Mouse (Mus musculus) left cerebral cortex, postnatal 14 days (tissue): ENCODE results near the gene Gm10722. TPM values are rescaled to one million over a fixed set of nuclear protein-coding genes. Genes with fewer than 3 reads are reported as not detected.
"Not testable (repeated sequence)": the region's sequence is repeated elsewhere in the genome, so short reads cannot be mapped to it uniquely, and the experiment has no call there.

ENCODE experiments used
- DNase-seq, 2 experiments: peaks; one replicate each; pipeline ENCODE4 v3.0.0; 2021 to 2022; ENCODE audit warnings: low spot score in 2 of 2, mixed read lengths in 1 of 2
- intact Hi-C: fragments of 180-260 bp; cut with DNase I; formaldehyde crosslinking; loops from one replicate; pipeline ENCODE4 v1.15.1; 2025
- long read RNA-seq, 2 experiments: library from polyadenylated mRNA; stranded (forward); transcript quantifications; one replicate each; pipeline ENCODE4 v2.0.0; 2021
- total RNA-seq, 2 experiments: library from RNA; stranded (reverse); gene quantifications; 2 replicates each; pipeline ENCODE4 v1.2.3; 2021

The Gm10722 gene
- not detected for total RNA-seq
- long read RNA-seq, experiment 1, result 0 reads
- long read RNA-seq, experiment 2, result 0 reads

DNA sequence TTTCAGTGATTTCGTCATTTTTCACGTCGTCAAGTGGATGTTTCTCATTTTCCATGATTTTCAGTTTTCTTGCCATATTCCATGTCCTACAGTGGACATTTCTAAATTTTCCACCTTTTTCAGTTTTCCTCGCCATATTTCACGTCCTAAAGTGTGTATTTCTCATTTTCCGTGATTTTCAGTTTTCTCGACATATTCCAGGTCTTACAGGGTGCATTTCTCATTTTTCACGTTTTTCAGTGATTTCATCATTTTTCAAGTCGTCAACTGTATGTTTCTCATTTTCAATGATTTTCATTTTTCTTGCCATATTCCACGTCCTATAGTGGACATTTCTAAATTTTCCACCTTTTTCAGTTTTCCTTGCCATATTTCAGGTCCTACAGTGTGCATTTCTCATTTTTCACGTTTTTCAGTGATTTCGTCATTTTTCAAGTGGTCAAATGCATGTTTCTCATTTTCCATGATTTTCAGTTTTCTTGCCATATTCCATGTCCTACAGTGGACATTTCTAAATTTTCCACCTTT, at the start of gene Gm10722:
TSS of gene Gm10722 (plus strand) at position 478 of the 528 bp plus-strand sequence.
- peak in 1 of 2 experiments; percentile 8 for DNase-seq
- intact Hi-C loops, result not testable (repeated sequence)

DNA sequence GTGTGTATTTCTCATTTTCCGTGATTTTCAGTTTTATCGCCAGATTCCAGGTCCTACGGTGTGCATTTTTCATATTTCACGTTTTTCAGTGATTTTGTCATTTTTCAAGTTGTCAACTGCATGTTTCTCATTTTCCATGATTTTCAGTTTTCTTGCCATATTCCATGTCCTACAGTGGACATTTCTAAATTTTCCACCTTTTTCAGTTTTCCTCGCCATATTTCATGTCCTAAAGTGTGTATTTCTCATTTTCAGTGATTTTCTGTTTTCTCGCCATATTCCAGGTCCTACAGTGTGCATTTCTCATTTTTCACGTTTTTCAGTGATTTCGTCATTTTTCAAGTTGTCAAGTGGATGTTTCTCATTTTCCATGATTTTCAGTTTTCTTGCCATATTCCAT, 284 bp downstream of the Gm10722 start:
- peak; percentile 2 to 51 for DNase-seq
- intact Hi-C loops, result not testable (repeated sequence)

DNA sequence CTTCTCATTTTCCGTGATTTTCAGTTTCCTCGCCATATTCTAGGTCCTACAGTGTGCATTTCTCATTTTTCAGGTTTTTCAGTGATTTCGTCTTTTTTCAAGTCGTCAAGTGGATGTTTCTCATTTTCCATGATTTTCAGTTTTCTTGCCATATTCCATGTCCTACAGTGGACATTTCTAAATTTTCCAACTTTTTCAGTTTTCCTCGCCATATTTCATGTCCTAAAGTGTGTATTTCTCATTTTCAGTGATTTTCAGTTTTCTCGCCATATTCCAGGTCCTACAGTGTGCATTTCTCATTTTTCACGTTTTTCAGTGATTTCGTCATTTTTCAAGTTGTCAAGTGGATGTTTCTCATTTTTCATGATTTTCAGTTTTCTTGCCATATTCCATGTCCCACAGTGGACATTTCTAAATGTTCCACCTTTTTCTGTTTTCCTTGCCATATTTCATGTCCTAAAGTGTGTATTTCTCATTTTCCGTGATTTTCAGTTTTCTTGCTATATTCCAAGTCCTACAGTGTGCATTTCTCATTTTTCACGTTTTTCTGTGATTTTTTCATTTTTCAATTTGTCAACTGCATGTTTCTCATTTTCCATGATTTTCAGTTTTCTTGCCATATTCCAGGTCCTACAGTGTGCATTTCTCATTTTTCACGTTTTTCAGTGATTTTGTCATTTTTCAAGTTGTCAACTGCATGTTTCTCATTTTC, 1.4 kb downstream of the Gm10722 start:
- peak; percentile 100 for DNase-seq
- intact Hi-C loops, result not testable (repeated sequence)

DNA sequence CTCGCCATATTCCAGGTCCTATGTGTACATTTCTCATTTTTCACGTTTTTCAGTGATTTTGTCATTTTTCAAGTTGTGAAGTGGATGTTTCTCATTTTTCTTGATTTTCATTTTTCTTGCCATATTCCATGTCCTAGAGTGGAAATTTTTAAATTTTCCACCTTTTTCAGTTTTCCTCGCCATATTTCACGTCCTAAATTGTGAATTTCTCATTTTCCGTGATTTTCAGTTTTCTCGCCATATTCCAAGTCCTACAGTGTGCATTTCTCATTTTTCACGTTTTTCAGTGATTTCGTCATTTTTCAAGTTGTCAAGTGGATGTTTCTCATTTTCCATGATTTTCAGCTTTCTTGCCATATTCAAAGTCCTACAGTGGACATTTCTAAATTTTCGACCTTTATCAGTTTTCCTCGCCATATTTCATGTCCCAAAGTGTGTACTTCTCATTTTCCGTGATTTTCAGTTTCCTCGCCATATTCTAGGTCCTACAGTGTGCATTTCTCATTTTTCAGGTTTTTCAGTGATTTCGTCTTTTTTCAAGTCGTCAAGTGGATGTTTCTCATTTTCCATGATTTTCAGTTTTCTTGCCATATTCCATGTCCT, 2.2 kb downstream of the Gm10722 start, which contains the start of gene Gm11168:
TSS of gene Gm11168 (plus strand) at position 553 of the 603 bp plus-strand sequence.
- DNase-seq, intact Hi-C loops: not testable (repeated sequence)

DNA sequence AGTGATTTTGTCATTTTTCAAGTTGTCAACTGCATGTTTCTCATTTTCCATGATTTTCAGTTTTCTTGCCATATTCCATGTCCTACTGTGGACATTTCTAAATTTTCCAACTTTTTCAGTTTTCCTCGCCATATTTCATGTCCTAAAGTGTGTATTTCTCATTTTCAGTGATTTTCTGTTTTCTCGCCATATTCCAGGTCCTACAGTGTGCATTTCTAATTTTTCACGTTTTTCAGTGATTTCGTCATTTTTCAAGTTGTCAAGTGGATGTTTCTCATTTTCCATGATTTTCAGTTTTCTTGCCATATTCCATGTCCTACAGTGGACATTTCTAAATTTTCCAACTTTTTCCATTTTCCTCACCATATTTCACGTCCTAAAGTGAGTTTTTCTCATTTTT, 5.5 kb downstream of the Gm10722 start:
- intact Hi-C loops, DNase-seq: not testable (repeated sequence)

DNA sequence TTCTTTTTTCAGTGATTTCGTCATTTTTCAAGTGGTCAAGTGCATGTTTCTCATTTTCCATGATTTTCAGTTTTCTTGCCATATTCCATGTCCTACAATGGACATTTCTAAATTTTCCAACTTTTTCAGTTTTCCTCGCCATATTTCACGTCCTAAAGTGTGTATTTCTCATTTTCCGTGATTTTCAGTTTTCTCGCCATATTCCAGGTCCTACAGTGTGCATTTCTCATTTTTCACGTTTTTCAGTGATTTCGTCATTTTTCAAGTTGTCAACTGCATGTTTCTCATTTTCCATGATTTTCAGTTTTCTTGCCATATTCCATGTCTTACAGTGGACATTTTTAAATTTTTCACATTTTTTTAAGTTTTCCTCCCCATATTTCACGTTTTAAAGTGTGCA, 5.9 kb downstream of the Gm10722 start:
- peak; percentile 91 to 98 for DNase-seq
- intact Hi-C loops, result not testable (repeated sequence)

DNA sequence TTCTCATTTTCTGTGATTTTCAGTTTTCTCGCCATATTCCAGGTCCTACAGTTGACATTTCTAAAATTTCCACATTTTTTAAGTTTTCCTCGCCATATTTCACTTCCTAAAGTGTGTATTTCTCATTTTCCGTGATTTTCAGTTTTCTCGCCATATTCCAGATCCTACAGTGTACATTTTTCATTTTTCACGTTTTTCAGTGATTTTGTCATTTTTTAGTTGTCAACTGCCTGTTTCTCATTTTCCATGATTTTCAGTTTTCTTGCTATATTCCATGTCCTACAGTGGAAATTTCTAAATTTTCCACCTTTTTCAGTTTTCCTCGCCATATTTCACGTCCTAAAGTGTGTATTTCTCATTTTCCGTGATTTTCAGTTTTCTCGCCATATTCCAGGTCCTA, 6.5 kb downstream of the Gm10722 start:
- DNase-seq, intact Hi-C loops: not testable (repeated sequence)

DNA sequence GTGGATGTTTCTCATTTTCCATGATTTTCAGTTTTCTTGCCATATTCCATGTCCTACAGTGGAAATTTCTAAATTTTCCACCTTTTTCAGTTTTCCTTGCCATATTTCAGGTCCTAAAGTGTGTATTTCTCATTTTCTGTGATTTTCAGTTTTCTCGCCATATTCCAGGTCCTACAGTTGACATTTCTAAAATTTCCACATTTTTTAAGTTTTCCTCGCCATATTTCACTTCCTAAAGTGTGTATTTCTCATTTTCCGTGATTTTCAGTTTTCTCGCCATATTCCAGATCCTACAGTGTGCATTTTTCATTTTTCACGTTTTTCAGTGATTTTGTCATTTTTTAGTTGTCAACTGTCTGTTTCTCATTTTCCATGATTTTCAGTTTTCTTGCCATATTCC, 8.6 kb downstream of the Gm10722 start:
- intact Hi-C loops, result not testable (repeated sequence)

DNA sequence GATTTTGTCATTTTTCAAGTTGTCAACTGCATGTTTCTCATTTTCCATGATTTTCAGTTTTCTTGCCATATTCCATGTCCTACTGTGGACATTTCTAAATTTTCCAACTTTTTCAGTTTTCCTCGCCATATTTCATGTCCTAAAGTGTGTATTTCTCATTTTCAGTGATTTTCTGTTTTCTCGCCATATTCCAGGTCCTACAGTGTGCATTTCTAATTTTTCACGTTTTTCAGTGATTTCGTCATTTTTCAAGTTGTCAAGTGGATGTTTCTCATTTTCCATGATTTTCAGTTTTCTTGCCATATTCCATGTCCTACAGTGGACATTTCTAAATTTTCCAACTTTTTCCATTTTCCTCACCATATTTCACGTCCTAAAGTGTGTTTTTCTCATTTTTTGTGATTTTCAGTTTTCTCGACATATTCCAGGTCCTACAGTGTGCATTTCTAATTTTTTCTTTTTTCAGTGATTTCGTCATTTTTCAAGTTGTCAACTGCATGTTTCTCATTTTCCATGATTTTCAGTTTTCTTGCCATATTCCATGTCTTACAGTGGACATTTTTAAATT, 11.4 kb downstream of the Gm10722 start:
- DNase-seq, intact Hi-C loops: not testable (repeated sequence)

More for the DNA sequence above, 8.6 kb downstream of the Gm10722 start:
- not testable (repeated sequence) for DNase-seq

DNA sequence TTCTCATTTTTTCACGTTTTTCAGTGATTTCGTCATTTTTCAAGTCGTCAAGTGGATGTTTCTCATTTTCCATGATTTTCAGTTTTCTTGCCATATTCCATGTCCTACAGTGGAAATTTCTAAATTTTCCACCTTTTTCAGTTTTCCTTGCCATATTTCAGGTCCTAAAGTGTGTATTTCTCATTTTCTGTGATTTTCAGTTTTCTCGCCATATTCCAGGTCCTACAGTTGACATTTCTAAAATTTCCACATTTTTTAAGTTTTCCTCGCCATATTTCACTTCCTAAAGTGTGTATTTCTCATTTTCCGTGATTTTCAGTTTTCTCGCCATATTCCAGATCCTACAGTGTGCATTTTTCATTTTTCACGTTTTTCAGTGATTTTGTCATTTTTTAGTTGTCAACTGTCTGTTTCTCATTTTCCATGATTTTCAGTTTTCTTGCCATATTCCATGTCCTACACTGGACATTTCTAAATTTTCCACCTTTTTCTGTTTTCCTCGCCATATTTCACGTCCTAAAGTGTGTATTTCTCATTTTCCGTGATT, 12.1 kb downstream of the Gm10722 start, which contains the start of gene Gm10721:
TSS of gene Gm10721 (plus strand) at position 408 of the 547 bp plus-strand sequence.
- DNase-seq, intact Hi-C loops: not testable (repeated sequence)

DNA sequence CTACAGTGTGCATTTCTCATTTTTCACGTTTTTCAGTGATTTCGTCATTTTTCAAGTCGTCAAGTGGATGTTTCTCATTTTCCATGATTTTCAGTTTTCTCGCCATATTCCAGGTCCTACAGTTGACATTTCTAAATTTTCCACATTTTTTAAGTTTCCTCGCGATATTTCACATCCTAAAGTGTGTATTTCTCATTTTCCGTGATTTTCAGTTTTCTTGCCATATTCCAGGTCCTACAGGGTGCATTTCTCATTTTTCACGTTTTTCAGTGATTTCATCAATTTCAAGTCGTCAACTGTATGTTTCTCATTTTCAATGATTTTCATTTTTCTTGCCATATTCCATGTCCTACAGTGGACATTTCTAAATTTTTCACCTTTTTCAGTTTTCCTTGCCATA, 14.6 kb downstream of the Gm10722 start, which contains the start of gene Gm10720:
TSS of gene Gm10720 (plus strand) at position 301 of the 400 bp plus-strand sequence.
- intact Hi-C loops, DNase-seq: not testable (repeated sequence)

DNA sequence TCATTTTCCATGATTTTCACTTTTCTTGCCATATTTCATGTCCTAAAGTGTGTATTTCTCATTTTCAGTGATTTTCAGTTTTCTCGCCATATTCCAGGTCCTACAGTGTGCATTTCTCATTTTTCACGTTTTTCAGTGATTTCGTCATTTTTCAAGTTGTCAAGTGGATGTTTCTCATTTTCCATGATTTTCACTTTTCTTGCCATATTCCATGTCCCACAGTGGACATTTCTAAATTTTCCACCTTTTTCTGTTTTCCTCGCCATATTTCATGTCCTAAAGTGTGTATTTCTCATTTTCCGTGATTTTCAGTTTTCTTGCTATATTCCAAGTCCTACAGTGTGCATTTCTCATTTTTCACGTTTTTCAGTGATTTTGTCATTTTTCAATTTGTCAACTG, 15.2 kb downstream of the Gm10722 start:
- peak in 1 of 2 experiments; percentile 6 for DNase-seq
- intact Hi-C loops, result not testable (repeated sequence)

DNA sequence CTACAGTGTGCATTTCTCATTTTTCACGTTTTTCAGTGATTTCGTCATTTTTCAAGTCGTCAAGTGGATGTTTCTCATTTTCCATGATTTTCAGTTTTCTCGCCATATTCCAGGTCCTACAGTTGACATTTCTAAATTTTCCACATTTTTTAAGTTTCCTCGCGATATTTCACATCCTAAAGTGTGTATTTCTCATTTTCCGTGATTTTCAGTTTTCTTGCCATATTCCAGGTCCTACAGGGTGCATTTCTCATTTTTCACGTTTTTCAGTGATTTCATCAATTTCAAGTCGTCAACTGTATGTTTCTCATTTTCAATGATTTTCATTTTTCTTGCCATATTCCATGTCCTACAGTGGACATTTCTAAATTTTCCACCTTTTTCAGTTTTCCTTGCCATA, 16.4 kb downstream of the Gm10722 start, which contains the start of gene Gm10719:
TSS of gene Gm10719 (plus strand) at position 301 of the 400 bp plus-strand sequence.
- DNase-seq, intact Hi-C loops: not testable (repeated sequence)

DNA sequence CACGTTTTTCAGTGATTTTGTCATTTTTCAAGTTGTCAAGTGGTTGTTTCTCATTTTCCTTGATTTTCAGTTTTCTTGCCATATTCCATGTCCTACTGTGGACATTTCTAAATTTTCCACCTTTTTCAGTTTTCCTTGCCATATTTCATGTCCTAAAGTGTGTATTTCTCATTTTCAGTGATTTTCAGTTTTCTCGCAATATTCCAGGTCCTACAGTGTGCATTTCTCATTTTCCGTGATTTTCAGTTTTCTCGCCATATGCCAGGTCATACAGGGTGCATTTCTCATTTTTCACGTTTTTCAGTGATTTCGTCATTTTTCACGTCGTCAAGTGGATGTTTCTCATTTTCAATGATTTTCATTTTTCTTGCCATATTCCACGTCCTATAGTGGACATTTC, 18.2 kb downstream of the Gm10722 start:
- peak; percentile 13 to 90 for DNase-seq
- intact Hi-C loops, result not testable (repeated sequence)

DNA sequence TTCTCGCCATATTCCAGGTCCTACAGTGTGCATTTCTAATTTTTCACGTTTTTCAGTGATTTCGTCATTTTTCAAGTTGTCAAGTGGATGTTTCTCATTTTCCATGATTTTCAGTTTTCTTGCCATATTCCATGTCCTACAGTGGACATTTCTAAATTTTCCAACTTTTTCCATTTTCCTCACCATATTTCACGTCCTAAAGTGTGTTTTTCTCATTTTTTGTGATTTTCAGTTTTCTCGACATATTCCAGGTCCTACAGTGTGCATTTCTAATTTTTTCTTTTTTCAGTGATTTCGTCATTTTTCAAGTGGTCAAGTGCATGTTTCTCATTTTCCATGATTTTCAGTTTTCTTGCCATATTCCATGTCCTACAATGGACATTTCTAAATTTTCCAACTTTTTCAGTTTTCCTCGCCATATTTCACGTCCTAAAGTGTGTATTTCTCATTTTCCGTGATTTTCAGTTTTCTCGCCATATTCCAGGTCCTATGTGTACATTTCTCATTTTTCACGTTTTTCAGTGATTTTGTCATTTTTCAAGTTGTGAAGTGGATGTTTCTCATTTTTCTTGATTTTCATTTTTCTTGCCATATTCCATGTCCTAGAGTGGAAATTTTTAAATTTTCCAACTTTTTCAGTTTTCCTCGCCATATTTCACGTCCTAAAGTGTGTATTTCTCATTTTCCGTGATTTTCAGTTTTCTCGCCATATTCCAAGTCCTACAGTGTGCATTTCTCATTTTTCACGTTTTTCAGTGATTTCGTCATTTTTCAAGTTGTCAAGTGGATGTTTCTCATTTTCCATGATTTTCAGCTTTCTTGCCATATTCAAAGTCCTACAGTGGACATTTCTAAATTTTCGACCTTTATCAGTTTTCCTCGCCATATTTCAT, 19.4 kb downstream of the Gm10722 start:
- DNase-seq, result peak; percentile 72 to 90
- intact Hi-C loops, result not testable (repeated sequence)

DNA sequence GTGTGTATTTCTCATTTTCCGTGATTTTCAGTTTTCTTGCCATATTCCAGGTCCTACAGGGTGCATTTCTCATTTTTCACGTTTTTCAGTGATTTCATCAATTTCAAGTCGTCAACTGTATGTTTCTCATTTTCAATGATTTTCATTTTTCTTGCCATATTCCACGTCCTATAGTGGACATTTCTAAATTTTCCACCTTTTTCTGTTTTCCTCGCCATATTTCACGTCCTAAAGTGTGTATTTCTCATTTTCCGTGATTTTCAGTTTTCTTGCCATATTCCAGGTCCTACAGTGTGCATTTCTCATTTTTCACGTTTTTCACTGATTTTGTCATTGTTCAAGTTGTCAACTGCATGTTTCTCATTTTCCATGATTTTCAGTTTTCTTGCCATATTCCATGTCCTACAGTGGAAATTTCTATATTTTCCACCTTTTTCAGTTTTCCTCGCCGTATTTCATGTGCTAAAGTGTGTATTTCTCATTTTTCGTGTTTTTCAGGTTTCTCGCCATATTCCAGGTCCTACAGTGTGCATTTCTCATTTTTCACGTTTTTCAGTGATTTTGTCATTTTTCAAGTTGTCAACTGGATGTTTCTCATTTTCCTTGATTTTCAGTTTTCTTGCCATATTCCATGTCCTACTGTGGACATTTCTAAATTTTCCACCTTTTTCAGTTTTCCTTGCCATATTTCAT, 21.7 kb downstream of the Gm10722 start:
- DNase-seq, result peak; percentile 75 to 90
- intact Hi-C loops, result not testable (repeated sequence)

DNA sequence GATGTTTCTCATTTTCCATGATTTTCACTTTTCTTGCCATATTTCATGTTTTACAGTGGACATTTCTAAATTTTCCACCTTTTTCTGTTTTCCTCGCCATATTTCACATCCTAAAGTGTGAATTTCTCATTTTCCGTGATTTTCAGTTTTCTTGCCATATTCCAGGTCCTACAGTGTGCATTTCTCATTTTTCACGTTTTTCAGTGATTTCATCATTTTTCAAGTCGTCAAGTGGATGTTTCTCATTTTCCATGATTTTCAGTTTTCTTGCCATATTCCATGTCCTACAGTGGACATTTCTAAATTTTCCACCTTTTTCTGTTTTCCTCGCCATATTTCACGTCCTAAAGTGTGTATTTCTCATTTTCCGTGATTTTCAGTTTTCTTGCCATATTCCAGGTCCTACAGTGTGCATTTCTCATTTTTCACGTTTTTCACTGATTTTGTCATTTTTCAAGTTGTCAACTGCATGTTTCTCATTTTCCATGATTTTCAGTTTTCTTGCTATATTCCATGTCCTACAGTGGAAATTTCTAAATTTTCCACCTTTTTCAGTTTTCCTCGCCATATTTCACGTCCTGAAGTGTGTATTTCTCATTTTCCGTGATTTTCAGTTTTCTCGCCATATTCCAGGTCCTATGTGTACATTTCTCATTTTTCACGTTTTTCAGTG, 22.7 kb downstream of the Gm10722 start, which contains the start of gene Gm10718:
TSS of gene Gm10718 (plus strand) at position 236 of the 673 bp plus-strand sequence.
- intact Hi-C loops, result not testable (repeated sequence)
- peak; percentile 8 to 34 for DNase-seq
